Mouse (Mus musculus): ENCODE measurements around the gene Slc6a11. TPM values are rescaled to one million over a fixed set of nuclear protein-coding genes. Genes with fewer than 3 reads are reported as not detected.

The Slc6a11 gene
- polyA plus RNA-seq, 1 experiment from 2014 or later = not detected

DNA sequence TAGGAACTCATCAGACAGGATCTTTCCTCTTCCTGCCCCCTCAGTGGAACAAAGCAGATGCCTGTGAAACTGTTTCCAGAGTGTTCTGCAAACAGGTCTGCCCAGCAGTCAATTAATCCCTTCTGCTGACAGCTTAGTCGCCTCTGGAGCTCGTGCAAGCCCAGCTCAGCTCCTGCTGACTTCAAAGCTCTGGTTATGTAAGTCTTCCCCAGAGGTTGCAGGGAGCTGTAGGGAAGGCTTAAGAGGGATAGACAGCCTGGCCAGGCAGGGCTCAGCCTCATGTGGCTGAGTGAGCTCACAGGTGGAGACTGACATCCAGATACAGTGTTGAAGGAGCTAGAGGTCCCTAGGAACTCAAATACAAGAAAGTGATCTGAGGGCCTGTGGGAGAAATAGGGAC, 96.3 kb downstream of the Slc6a11 start:
- Histone ChIP-seq H3K27me3 (replicated peaks) (peaks cover 15% of the 10 kb centered on the region), H3K4me2 (no peak overlapping the region), H3K27ac (ENCODE audit: poor library complexity, severe bottlenecking) (no peak overlapping the region), H3K4me3 (no peak overlapping the region), H3K36me3 (no peaks in the 10 kb centered on the region), H3K9ac (no peak overlapping the region), H3K9me3 (replicated peaks) (no peaks in the 10 kb centered on the region), H3K4me1 (replicated peaks) (no peaks in the 10 kb centered on the region)
- no peak for ATAC-seq (ENCODE audit: insufficient number of reproducible peaks, low FRiP score)
- 1% methylated on average over 2 of the region's 2 CpGs for WGBS

DNA sequence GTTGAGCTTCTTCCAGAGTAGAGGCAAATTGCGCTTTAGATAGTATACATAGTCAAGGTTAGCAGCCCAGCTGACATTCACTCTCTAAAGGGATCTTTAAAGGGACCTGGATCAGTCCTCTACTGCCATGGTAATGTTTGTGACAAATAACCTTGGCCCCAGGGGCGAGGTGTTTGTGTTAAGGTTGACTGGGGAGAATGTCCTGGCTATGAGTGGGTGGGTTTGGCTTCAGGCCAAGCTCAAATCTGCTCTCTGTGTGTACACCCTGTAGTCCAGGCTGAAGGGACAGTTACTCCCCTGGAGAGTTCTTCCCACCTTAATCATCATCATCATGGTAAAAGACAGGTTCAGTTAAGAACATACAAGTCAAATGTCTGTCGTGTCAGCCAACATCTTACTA, 97.2 kb downstream of the Slc6a11 start:
- Histone ChIP-seq H3K27me3 (replicated peaks) (peaks cover 9% of the 10 kb centered on the region; the same call in 1 of the 2 replicates), H3K27ac (ENCODE audit: poor library complexity, severe bottlenecking) (no peak overlapping the region), H3K4me3 (no peak overlapping the region), H3K4me2 (no peak overlapping the region), H3K9me3 (replicated peaks) (no peaks in the 10 kb centered on the region), H3K9ac (no peak overlapping the region), H3K36me3 (no peaks in the 10 kb centered on the region), H3K4me1 (replicated peaks) (no peaks in the 10 kb centered on the region)
- ATAC-seq (ENCODE audit: insufficient number of reproducible peaks, low FRiP score) = no peak
- WGBS = 65% methylated on average over 3 of the region's 3 CpGs

DNA sequence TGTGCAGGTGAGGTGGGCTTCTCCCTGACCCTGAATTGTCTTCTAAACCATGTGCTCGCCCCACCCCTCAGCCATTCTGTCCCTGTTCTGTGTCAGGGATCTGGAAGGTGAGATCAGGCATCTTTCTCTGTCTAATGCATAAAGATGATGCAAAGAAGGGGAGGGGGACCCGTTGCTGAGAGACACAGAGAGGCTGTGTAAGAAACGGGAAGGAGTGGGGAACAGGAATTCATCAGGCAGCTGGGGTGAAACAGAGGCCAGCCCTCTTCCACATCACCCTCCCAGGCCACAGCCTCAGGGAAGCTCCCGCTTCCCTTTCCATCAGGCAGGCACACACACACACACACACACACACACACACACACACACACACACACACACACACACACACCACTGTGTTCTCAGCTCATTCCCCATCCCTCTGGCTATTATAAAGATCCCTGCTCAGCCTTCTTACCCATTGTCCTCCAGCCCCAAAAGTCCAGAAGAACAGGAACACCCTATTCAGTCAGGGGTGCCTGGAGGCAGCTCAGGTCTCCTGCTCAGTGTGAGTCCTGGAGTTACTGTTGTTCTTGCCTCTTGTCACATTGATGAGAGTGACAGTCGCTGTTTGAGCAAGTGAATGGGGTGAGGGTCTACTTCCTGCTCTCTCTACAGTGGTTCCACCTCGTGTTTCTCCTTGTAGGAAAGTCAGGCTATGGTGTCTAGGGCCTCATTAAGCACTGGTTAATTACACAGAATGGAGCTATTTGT, 108.0 kb downstream of the Slc6a11 start:
- 27% methylated on average over 6 of the region's 6 CpGs for WGBS
- H3K27me3 ChIP-seq (replicated peaks) = peaks cover 55% of the 10 kb centered on the region
- no peak overlapping the region for H3K4me2 ChIP-seq

DNA sequence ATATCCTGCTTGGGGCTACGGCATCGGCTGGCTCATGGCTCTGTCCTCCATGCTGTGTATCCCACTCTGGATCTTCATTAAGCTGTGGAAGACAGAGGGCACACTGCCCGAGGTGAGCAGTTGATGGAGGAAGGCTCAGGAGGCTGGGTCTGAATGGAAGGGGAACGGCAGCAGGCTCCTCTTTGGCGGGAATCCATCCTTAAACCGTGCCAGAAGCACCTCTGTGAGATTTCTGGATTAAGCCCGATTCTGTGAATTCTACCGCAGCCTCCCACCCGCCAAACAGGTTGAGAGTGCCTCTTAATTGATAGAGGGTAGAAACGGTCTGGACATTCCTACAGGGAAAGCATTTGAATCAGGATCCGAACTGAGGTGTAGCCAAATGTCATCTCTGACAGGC, 114.6 kb downstream of the Slc6a11 start:
- Histone ChIP-seq H3K9me3 (replicated peaks) (no peaks in the 10 kb centered on the region), H3K9ac (no peak overlapping the region), H3K4me3 (no peak overlapping the region), H3K4me1 (replicated peaks) (no peaks in the 10 kb centered on the region), H3K27me3 (replicated peaks) (peaks cover 53% of the 10 kb centered on the region), H3K36me3 (no peaks in the 10 kb centered on the region), H3K27ac (ENCODE audit: poor library complexity, severe bottlenecking) (no peak overlapping the region), H3K4me2 (no peak overlapping the region)
- no peak for ATAC-seq (ENCODE audit: insufficient number of reproducible peaks, low FRiP score)
- WGBS = 71% methylated on average over 11 of the region's 11 CpGs

More for the DNA sequence above, 108.0 kb downstream of the Slc6a11 start:
- Histone ChIP-seq H3K9me3 (replicated peaks) (no peaks in the 10 kb centered on the region), H3K36me3 (no peaks in the 10 kb centered on the region), H3K9ac (no peak overlapping the region), H3K4me1 (replicated peaks) (no peaks in the 10 kb centered on the region), H3K4me3 (no peak overlapping the region), H3K27ac (ENCODE audit: poor library complexity, severe bottlenecking) (no peak overlapping the region)
- no peak for ATAC-seq (ENCODE audit: insufficient number of reproducible peaks, low FRiP score)

DNA sequence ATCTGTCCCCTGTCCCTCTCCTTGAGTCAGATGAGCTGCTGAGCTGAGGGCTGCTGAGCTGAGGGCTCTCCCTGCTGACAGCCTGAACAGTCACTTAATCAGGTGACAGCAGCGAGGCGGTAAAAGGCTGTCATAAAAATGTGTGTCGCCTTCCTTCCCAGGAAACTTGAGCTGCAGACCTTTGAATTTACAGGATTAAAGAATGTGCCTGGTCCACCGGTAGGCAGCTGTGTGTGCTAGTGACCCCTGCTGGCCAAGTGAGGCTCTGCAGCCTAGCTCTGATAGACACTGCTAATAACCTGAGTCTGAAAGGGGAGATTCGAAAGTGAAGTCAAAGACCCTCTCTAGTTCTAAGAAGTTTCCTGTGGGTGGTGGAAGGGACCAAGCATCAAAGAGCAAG, 119.3 kb downstream of the Slc6a11 start:
- ATAC-seq (ENCODE audit: insufficient number of reproducible peaks, low FRiP score) = no peak
- Histone ChIP-seq H3K4me2 (no peak overlapping the region), H3K9ac (no peak overlapping the region), H3K27ac (ENCODE audit: poor library complexity, severe bottlenecking) (no peak overlapping the region), H3K27me3 (replicated peaks) (peaks cover 67% of the 10 kb centered on the region), H3K36me3 (no peaks in the 10 kb centered on the region), H3K4me3 (no peak overlapping the region), H3K4me1 (replicated peaks) (no peaks in the 10 kb centered on the region), H3K9me3 (replicated peaks) (no peaks in the 10 kb centered on the region)
- WGBS = 4% methylated on average over 5 of the region's 5 CpGs

DNA sequence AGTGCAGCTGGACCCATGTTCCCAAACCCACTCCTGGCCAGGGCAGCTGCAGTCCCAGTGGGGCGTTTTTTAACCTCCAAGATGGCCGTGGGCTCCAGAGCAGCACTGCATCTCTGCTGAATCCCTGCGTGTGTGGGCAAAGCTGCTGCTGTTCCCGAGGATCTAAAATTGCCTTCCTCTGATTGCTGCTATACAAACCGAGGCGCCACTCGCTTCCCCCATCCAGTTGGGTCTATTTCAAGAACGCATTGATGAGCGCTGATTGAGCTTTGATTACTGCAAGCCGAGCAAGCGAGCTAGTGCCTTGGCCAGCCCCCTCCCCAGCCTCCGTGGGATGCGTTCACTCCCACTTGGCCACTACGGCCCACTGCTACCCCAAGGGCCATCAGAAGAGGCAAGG, 123.9 kb downstream of the Slc6a11 start:
- Histone ChIP-seq H3K9me3 (replicated peaks) (no peaks in the 10 kb centered on the region), H3K27me3 (replicated peaks) (peaks cover 37% of the 10 kb centered on the region), H3K4me2 (no peak overlapping the region), H3K4me3 (no peak overlapping the region), H3K9ac (no peak overlapping the region), H3K36me3 (no peaks in the 10 kb centered on the region), H3K4me1 (replicated peaks) (no peaks in the 10 kb centered on the region), H3K27ac (ENCODE audit: poor library complexity, severe bottlenecking) (no peak overlapping the region)
- ATAC-seq (ENCODE audit: insufficient number of reproducible peaks, low FRiP score) = no peak
- 66% methylated on average over 14 of the region's 14 CpGs for WGBS

DNA sequence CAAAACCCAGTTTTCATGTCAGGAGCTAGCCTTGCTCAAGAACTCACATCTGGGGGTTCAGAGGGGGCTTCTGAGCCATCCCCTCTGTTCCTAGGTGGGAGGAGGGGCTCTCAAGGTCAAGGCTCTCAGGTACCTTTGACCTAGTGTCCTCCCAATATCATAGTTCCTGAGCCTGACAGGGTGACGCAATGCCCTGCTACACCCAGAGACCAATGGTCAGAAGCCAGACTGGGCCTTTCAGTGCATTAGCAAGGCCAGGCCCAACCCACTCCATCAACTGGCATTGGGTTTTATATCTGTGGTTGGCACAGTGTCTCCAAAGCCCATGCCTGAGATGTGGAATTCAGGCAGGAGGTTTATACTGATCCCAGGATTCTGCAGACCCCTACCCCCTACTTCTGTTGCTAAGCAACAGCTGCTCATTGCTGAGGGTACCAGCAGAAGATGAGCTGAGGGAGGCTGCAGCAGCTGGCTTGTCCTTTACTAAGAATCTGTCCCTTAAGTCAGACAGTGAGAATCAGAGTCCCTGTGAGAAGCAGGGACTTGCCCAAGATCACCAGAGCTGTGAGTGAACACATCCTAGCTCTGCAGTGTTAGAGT, 126.8 kb downstream of the Slc6a11 start:
- Histone ChIP-seq H3K36me3 (no peaks in the 10 kb centered on the region), H3K27me3 (replicated peaks) (peaks cover 37% of the 10 kb centered on the region; the same call in 1 of the 2 replicates), H3K27ac (ENCODE audit: poor library complexity, severe bottlenecking) (no peak overlapping the region), H3K4me1 (replicated peaks) (no peaks in the 10 kb centered on the region), H3K4me3 (no peak overlapping the region), H3K9ac (no peak overlapping the region), H3K9me3 (replicated peaks) (no peaks in the 10 kb centered on the region), H3K4me2 (no peak overlapping the region)
- no peak for ATAC-seq (ENCODE audit: insufficient number of reproducible peaks, low FRiP score)
- 69% methylated on average over 1 of the region's 1 CpGs for WGBS

DNA sequence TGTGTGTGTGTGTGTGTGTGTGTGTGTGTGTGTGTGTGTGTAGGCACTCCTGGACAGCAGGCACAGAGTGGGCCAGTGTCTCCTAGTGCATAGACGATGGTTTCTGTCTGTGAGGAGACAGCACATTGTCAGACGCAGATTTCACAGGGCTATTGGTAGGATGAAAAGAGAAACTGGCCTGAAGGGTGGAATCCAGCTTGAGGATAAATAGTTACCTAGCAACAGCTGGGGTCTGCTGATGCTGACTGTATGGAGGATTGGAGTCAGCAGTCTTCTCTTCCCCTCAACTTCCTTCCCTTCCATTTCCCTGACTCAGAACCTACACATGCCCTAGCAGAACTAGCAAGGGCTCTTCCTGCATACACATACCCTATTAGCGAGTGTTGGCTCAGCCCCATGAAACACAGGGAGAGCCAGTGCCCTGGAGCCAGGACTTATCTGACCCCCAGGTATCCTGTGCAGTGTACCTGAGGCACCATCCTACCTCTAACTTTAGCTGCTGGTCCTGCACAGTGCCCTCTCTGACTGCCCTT, 127.7 kb downstream of the Slc6a11 start:
- H3K4me1 ChIP-seq (replicated peaks) = no peaks in the 10 kb centered on the region
- no peaks in the 10 kb centered on the region for H3K9me3 ChIP-seq (replicated peaks)
- no peak overlapping the region for H3K27ac ChIP-seq (ENCODE audit: poor library complexity, severe bottlenecking)
- H3K27me3 ChIP-seq (replicated peaks) = peaks cover 37% of the 10 kb centered on the region; the same call in 1 of the 2 replicates
- no peaks in the 10 kb centered on the region for H3K36me3 ChIP-seq
- no peak overlapping the region for H3K9ac ChIP-seq
- no peak overlapping the region for H3K4me2 ChIP-seq
- no peak overlapping the region for H3K4me3 ChIP-seq
- ATAC-seq (ENCODE audit: insufficient number of reproducible peaks, low FRiP score) = no peak
- 60% methylated on average over 3 of the region's 3 CpGs for WGBS

DNA sequence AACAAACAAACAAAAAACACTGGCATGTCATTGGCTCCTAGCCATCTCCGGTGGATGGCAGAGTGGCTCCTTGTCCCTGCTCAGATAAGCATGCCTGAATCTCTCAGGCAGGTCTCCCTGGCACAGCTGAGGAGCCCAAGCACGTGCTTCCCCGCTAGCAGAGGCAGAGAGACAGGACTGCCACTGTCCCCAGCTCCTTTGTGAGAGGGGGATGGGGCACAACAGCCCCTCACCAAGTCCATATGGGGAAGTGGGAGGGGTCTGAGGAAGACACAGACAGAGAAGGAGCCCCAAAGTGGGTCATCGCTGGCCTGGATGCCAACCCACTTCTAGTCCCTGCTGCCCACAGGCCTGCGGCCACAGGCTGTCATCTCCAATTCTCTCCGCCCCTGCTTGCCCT, 130.6 kb downstream of the Slc6a11 start:
- H3K4me1 ChIP-seq (replicated peaks) = peaks cover 12% of the 10 kb centered on the region
- H3K36me3 ChIP-seq = no peaks in the 10 kb centered on the region
- ATAC-seq (ENCODE audit: insufficient number of reproducible peaks, low FRiP score) = no peak
- no peak overlapping the region for H3K9ac ChIP-seq
- WGBS = 49% methylated on average over 6 of the region's 6 CpGs
- no peak overlapping the region for H3K4me3 ChIP-seq
- H3K9me3 ChIP-seq (replicated peaks) = no peaks in the 10 kb centered on the region
- no peak overlapping the region for H3K27ac ChIP-seq (ENCODE audit: poor library complexity, severe bottlenecking)
- peaks cover 42% of the 10 kb centered on the region for H3K27me3 ChIP-seq (replicated peaks)
- no peak overlapping the region for H3K4me2 ChIP-seq

DNA sequence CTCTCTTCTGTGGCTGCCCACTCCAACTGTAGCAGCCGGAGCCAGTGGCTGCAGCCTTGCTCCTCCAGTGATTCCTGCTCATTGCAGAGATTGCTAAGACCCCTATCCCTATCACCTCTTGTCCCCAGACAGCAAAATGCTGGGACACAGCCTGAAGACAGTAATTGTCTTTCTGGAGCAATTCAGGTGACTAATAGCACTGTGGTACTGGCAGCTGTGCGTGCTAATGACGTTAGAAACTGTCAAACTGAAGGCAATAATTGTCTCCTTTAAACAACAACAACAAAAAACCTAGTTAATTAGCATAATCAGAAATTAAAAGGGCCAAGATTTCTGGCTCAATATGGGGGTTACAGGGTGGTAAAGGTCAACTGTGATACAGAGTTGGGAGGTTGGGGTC, 133.0 kb downstream of the Slc6a11 start:
- no peak overlapping the region for H3K4me3 ChIP-seq
- peaks cover 52% of the 10 kb centered on the region for H3K27me3 ChIP-seq (replicated peaks)
- 64% methylated on average over 3 of the region's 3 CpGs for WGBS
- no peaks in the 10 kb centered on the region for H3K9me3 ChIP-seq (replicated peaks)
- no peak overlapping the region for H3K27ac ChIP-seq (ENCODE audit: poor library complexity, severe bottlenecking)
- H3K4me1 ChIP-seq (replicated peaks) = peaks cover 12% of the 10 kb centered on the region
- H3K4me2 ChIP-seq = no peak overlapping the region
- no peak for ATAC-seq (ENCODE audit: insufficient number of reproducible peaks, low FRiP score)
- no peaks in the 10 kb centered on the region for H3K36me3 ChIP-seq
- no peak overlapping the region for H3K9ac ChIP-seq

DNA sequence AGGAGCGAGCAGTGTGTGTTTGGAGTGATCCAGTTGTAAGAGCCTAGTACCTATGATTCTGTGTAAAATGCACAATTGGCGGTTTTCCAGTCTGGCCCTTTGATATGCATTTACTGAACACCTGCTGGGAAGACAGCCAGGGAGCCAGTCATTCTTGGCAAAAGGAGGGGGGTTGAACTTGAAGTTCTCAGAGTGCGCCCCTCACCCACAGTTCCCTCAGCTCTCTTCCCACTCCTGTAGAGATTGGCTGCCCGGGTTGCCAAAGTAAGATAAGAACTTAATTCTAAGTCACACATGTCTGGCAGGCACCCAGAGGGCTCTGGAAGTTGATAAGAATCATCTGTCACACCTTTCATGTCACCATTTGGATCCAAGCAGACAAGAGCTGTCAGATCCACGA, 133.4 kb downstream of the Slc6a11 start:
- Histone ChIP-seq H3K9me3 (replicated peaks) (no peaks in the 10 kb centered on the region), H3K27me3 (replicated peaks) (peaks cover 52% of the 10 kb centered on the region), H3K4me2 (no peak overlapping the region), H3K4me3 (no peak overlapping the region), H3K4me1 (replicated peaks) (peaks cover 12% of the 10 kb centered on the region), H3K9ac (no peak overlapping the region), H3K36me3 (no peaks in the 10 kb centered on the region), H3K27ac (ENCODE audit: poor library complexity, severe bottlenecking) (no peak overlapping the region)
- no peak for ATAC-seq (ENCODE audit: insufficient number of reproducible peaks, low FRiP score)
- WGBS = 25% methylated on average over 5 of the region's 5 CpGs
